Mouse (Mus musculus): ENCODE measurements around the gene Hacd2. TPM values are rescaled to one million over a fixed set of nuclear protein-coding genes. Genes with fewer than 3 reads are reported as not detected.
A peak's percentile ranks its signal among the peaks of the same experiment; 100 is the strongest.

The Hacd2 gene
- polyA plus RNA-seq, 1 experiment from 2014 or later = 49.9 TPM

- 5% methylated on average over 9 of the region's 10 CpGs for WGBS
- H3K4me2 ChIP-seq (ENCODE audit: low read length) = peak overlapping the region; percentile 40
- no peaks in the 10 kb centered on the region for H3K27me3 ChIP-seq (replicated peaks; ENCODE audit: control insufficient read depth, insufficient read depth, low read length)
- no peaks in the 10 kb centered on the region for H3K36me3 ChIP-seq (ENCODE audit: control insufficient read depth, insufficient read depth, low read length)
- no peaks in the 10 kb centered on the region for H3K9me3 ChIP-seq (ENCODE audit: control insufficient read depth, low read length)
- H3K4me1 ChIP-seq (ENCODE audit: control insufficient read depth, insufficient read depth, low read depth, low read length) = peaks cover 14% of the 10 kb centered on the region; the same call in 1 of the 2 replicates
- no peak overlapping the region for H3K27ac ChIP-seq (ENCODE audit: low read depth, low read length)
- H3K4me3 ChIP-seq (ENCODE audit: low read length) = peak overlapping the region; percentile 9; the same call in 1 of the 2 replicates
- no peak overlapping the region for H3K9ac ChIP-seq (ENCODE audit: low read depth, low read length)
- ATAC-seq = 0 out of 2 replicates have a peak, but pooled peaks have one; percentile 48
Measured at GRCm38 (mm10) chr16:35000923-35001560, 21.2 kb upstream of the Hacd2 start.

- no peaks in the 10 kb centered on the region for H3K9me3 ChIP-seq (ENCODE audit: control insufficient read depth, low read length)
- H3K9ac ChIP-seq (ENCODE audit: low read depth, low read length) = no peak overlapping the region
- H3K27ac ChIP-seq (ENCODE audit: low read depth, low read length) = no peak overlapping the region
- H3K4me2 ChIP-seq (ENCODE audit: low read length) = no peak overlapping the region
- no peak overlapping the region for H3K4me3 ChIP-seq (ENCODE audit: low read length)
- peaks cover 10% of the 10 kb centered on the region; the same call in 1 of the 2 replicates for H3K4me1 ChIP-seq (ENCODE audit: control insufficient read depth, insufficient read depth, low read depth, low read length)
- no peak for ATAC-seq
- H3K27me3 ChIP-seq (replicated peaks; ENCODE audit: control insufficient read depth, insufficient read depth, low read length) = no peaks in the 10 kb centered on the region
- no peaks in the 10 kb centered on the region for H3K36me3 ChIP-seq (ENCODE audit: control insufficient read depth, insufficient read depth, low read length)
- 76% methylated on average over 5 of the region's 5 CpGs for WGBS
Measured at GRCm38 (mm10) chr16:35004356-35004755, 17.9 kb upstream of the Hacd2 start.

DNA sequence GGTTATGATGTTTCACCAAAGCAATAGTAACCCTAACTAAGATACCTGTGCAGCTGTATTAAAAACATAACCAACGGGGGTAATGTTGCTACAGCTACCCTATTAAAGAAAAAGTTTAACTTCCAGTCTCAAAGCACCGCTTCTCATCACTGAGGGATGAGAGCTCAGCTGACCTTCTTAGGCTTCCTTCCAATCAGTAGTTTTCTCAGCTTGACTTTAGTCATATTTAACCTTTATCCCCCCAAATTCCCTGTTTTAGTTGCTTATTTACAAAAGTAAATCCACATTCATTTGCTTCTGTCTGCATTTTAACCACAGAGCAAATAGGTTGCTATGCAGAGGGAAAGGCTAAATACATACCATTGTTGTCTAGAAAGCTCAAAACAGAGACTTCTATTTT, 17.5 kb upstream of the Hacd2 start:
- Histone ChIP-seq H3K9ac (ENCODE audit: low read depth, low read length) (no peak overlapping the region), H3K4me1 (ENCODE audit: control insufficient read depth, insufficient read depth, low read depth, low read length) (peaks cover 10% of the 10 kb centered on the region; the same call in 1 of the 2 replicates), H3K9me3 (ENCODE audit: control insufficient read depth, low read length) (no peaks in the 10 kb centered on the region), H3K36me3 (ENCODE audit: control insufficient read depth, insufficient read depth, low read length) (no peaks in the 10 kb centered on the region), H3K27ac (ENCODE audit: low read depth, low read length) (no peak overlapping the region), H3K4me3 (ENCODE audit: low read length) (no peak overlapping the region), H3K27me3 (replicated peaks; ENCODE audit: control insufficient read depth, insufficient read depth, low read length) (no peaks in the 10 kb centered on the region), H3K4me2 (ENCODE audit: low read length) (no peak overlapping the region)
- ATAC-seq = no peak
- WGBS = 89% methylated on average over 2 of the region's 2 CpGs

- H3K36me3 ChIP-seq (ENCODE audit: control insufficient read depth, insufficient read depth, low read length) = no peaks in the 10 kb centered on the region
- no peak for ATAC-seq
- WGBS = 86% methylated on average over 5 of the region's 5 CpGs
- H3K27me3 ChIP-seq (replicated peaks; ENCODE audit: control insufficient read depth, insufficient read depth, low read length) = no peaks in the 10 kb centered on the region
- H3K9ac ChIP-seq (ENCODE audit: low read depth, low read length) = no peak overlapping the region
- H3K4me2 ChIP-seq (ENCODE audit: low read length) = no peak overlapping the region
- no peak overlapping the region for H3K4me3 ChIP-seq (ENCODE audit: low read length)
- peaks cover 2% of the 10 kb centered on the region; the same call in 1 of the 2 replicates for H3K4me1 ChIP-seq (ENCODE audit: control insufficient read depth, insufficient read depth, low read depth, low read length)
- H3K27ac ChIP-seq (ENCODE audit: low read depth, low read length) = no peak overlapping the region
- H3K9me3 ChIP-seq (ENCODE audit: control insufficient read depth, low read length) = no peaks in the 10 kb centered on the region
Measured at GRCm38 (mm10) chr16:35006251-35006650, 16.0 kb upstream of the Hacd2 start.

DNA sequence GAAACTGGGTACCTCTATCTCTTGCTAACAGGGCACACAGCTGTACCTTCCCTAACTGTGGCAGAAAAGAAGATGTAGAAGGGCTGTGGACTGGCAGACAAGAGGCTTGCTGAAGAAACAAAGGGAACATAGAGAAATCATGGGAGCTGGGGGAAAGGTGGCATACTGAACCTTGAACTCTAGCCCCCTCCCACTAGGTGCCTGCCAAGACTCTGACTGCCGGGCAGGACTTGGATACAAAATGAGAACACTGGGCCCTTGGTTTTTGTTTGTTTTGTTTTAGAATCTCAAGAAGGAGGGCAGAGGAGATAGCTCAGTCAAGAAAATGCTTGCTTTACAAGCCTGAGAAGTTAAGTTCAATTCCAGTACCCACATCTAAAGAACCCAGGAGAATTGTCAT, 14.9 kb upstream of the Hacd2 start:
- WGBS = 63% methylated on average over 1 of the region's 1 CpGs
- ATAC-seq = no peak
- Histone ChIP-seq H3K4me2 (ENCODE audit: low read length) (no peak overlapping the region), H3K27ac (ENCODE audit: low read depth, low read length) (no peak overlapping the region), H3K27me3 (replicated peaks; ENCODE audit: control insufficient read depth, insufficient read depth, low read length) (no peaks in the 10 kb centered on the region), H3K4me1 (ENCODE audit: control insufficient read depth, insufficient read depth, low read depth, low read length) (no peaks in the 10 kb centered on the region), H3K4me3 (ENCODE audit: low read length) (no peak overlapping the region), H3K36me3 (ENCODE audit: control insufficient read depth, insufficient read depth, low read length) (no peaks in the 10 kb centered on the region), H3K9me3 (ENCODE audit: control insufficient read depth, low read length) (no peaks in the 10 kb centered on the region), H3K9ac (ENCODE audit: low read depth, low read length) (no peak overlapping the region)

GRCm38 (mm10) chr16:35008447-35008846, 13.8 kb upstream of the Hacd2 start:
- Histone ChIP-seq H3K4me2 (ENCODE audit: low read length) (no peak overlapping the region), H3K4me3 (ENCODE audit: low read length) (no peak overlapping the region), H3K27me3 (replicated peaks; ENCODE audit: control insufficient read depth, insufficient read depth, low read length) (no peaks in the 10 kb centered on the region), H3K9me3 (ENCODE audit: control insufficient read depth, low read length) (no peaks in the 10 kb centered on the region), H3K27ac (ENCODE audit: low read depth, low read length) (no peak overlapping the region), H3K9ac (ENCODE audit: low read depth, low read length) (no peak overlapping the region), H3K4me1 (ENCODE audit: control insufficient read depth, insufficient read depth, low read depth, low read length) (no peaks in the 10 kb centered on the region), H3K36me3 (ENCODE audit: control insufficient read depth, insufficient read depth, low read length) (no peaks in the 10 kb centered on the region)
- no peak for ATAC-seq

DNA sequence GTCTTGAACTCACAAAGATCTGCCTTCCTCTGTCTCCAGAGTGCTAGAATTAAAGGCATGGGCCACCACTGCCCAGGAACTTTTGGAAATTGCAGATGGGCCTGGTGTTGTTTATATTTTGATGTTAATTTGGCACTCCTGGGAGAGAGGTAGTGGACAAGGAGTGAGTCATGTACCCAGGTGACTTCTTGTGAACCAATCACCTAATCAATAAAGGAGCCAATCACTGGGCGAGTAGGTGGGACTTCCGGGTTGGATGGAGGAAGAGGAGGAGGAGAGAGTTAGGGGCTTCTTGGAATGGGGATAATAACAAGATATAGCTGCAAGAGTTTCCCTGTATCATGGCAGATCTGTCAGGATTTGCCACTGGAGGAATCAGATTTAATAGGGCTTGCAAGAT, 8.7 kb upstream of the Hacd2 start:
- Histone ChIP-seq H3K4me2 (ENCODE audit: low read length) (no peak overlapping the region), H3K27ac (ENCODE audit: low read depth, low read length) (no peak overlapping the region), H3K4me3 (ENCODE audit: low read length) (no peak overlapping the region), H3K4me1 (ENCODE audit: control insufficient read depth, insufficient read depth, low read depth, low read length) (no peaks in the 10 kb centered on the region), H3K9me3 (ENCODE audit: control insufficient read depth, low read length) (0 out of 2 replicates have a peak, but pooled peaks cover 2% of the 10 kb centered on the region), H3K36me3 (ENCODE audit: control insufficient read depth, insufficient read depth, low read length) (no peaks in the 10 kb centered on the region), H3K9ac (ENCODE audit: low read depth, low read length) (no peak overlapping the region), H3K27me3 (replicated peaks; ENCODE audit: control insufficient read depth, insufficient read depth, low read length) (0 out of 2 replicates have a peak, but pooled peaks cover 3% of the 10 kb centered on the region)
- 86% methylated on average over 2 of the region's 2 CpGs for WGBS
- no peak for ATAC-seq

DNA sequence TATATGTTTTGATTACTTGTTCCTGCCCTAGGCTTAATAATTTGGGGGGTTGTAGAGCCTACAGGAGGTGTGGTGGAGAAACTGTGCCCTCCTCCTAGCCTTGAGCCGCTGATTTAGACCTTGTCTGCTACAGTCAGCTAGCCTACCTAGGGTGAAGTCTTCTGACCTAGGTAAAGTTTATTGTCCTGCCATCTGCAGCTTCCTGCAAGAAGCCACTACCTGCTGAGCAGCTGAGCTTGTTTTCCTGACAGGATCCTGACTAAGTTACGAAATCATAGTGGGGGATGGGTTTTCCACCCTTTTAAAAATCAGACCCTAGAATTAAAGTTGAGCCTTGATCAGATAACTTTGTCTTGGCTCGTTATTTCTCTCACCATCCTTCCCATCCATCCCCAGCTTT, 5.7 kb upstream of the Hacd2 start:
- Histone ChIP-seq H3K27ac (ENCODE audit: low read depth, low read length) (no peak overlapping the region), H3K9ac (ENCODE audit: low read depth, low read length) (no peak overlapping the region), H3K4me1 (ENCODE audit: control insufficient read depth, insufficient read depth, low read depth, low read length) (no peaks in the 10 kb centered on the region), H3K4me2 (ENCODE audit: low read length) (no peak overlapping the region), H3K36me3 (ENCODE audit: control insufficient read depth, insufficient read depth, low read length) (no peaks in the 10 kb centered on the region), H3K27me3 (replicated peaks; ENCODE audit: control insufficient read depth, insufficient read depth, low read length) (peaks cover 10% of the 10 kb centered on the region), H3K4me3 (ENCODE audit: low read length) (no peak overlapping the region), H3K9me3 (ENCODE audit: control insufficient read depth, low read length) (0 out of 2 replicates have a peak, but pooled peaks cover 2% of the 10 kb centered on the region)
- WGBS = 71% methylated on average over 3 of the region's 3 CpGs
- ATAC-seq = no peak

GRCm38 (mm10) chr16:35018470-35018974, 3.7 kb upstream of the Hacd2 start:
- Histone ChIP-seq H3K36me3 (ENCODE audit: control insufficient read depth, insufficient read depth, low read length) (no peaks in the 10 kb centered on the region), H3K9ac (ENCODE audit: low read depth, low read length) (no peak overlapping the region), H3K9me3 (ENCODE audit: control insufficient read depth, low read length) (0 out of 2 replicates have a peak, but pooled peaks cover 2% of the 10 kb centered on the region), H3K27ac (ENCODE audit: low read depth, low read length) (no peak overlapping the region), H3K4me3 (ENCODE audit: low read length) (no peak overlapping the region), H3K4me2 (ENCODE audit: low read length) (no peak overlapping the region), H3K4me1 (ENCODE audit: control insufficient read depth, insufficient read depth, low read depth, low read length) (peaks cover 8% of the 10 kb centered on the region), H3K27me3 (replicated peaks; ENCODE audit: control insufficient read depth, insufficient read depth, low read length) (peaks cover 10% of the 10 kb centered on the region)
- WGBS = 93% methylated on average over 1 of the region's 1 CpGs
- ATAC-seq = no peak
